Mouse (Mus musculus) bone marrow macrophage, adult 2 months (primary cell): ENCODE measurements around the gene Celsr1.

Experiments used
- CTCF ChIP-seq: IDR thresholded peaks from 2 replicates; pipeline ENCODE4 v1.5.1; 2012; ENCODE audit warnings: low read depth, mild to moderate bottlenecking, low read length, moderate library complexity
- POLR2A ChIP-seq: IDR thresholded peaks from 2 replicates; pipeline ENCODE4 v1.6.1; 2012; ENCODE audit warnings: mild to moderate bottlenecking, low read depth, low read length, borderline replicate concordance

DNA sequence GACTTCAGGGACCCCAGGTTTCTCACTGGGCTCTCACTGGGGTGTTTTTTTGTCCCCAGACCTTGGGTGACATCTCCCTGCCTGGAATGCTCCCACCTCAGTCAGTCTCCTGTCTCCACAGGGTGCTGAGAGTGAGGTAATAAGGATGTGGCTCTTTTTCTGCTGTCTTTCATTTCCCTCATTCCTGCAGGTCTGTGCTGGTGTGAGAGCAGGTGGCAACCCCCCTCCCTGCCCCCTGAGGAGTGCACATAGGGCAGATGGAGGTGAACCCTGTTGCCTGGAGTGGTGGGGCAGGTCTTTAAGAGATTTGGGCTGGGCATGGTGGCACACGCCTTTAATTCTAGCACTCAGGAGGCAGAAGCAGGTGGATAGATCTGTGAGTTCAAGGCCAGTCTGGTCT is 37.6 kb upstream of the Celsr1 start:
- TF ChIP-seq POLR2A (no peak), CTCF (no peak)
